Mouse (Mus musculus) small intestine, adult 2 months (tissue): ENCODE data around the gene Derl2.

Experiments
- CTCF ChIP-seq: fragments of 200-500 bp; IDR thresholded peaks from 2 replicates; pipeline ENCODE4 v1.5.1; 2012; ENCODE audit warnings: low read depth, mild to moderate bottlenecking, control low read depth, inconsistent platforms, low read length, moderate library complexity, mixed read lengths; ENCODE audit not compliant: insufficient replicate concordance, insufficient read length; ENCODE audit errors: extremely low read depth
- POLR2A ChIP-seq: fragments of 200-500 bp; IDR thresholded peaks from 2 replicates; pipeline ENCODE4 v1.6.1; 2012; ENCODE audit warnings: low read depth, mild to moderate bottlenecking, control low read depth, inconsistent platforms, low read length, moderate library complexity

DNA sequence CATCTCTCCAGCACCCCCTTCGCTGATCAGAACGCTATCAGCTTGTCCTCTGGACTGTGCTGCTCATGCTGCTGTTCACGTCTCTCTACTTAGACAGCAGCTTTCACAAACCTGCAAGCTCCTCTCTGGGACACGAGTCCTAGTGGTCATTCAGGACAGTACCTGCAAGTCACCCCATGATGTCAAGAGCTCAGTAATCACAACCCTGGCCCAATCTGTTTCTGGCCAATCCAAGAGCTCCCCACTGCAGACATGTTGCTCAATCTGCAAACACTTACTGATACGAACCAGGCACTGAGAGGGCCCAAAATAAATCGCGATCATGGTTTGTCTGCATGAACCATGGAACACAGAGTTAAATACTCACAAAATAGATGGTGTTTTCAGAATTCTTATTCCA, 6.9 kb downstream of the Derl2 start:
- TF ChIP-seq POLR2A: no peak
- no peak for TF ChIP-seq CTCF
